14 mouse cellular contexts compared by ENCODE assay signal in the genomic region with DNA sequence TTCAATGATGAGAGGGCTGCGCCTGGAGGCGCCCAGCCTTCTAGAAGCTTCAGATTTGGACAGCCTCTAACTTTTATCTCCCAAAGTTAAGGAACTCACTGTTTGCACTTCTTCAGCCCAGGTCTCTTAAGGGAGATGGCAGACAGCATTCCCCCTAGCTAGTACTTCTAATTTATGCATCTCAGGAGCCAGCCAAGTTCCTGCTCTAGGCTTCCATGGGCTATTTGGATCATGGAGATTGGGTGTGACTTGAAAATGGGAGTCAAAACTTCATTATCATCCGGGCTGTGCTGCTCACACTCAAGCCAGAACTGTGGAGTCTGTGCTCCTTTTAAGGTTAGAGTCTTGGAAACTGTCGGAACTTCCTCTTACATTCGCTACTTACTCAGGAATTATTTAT.
DNase-seq lines count a peak whose midpoint lies in the region.
"Had no signal": no experiment of that assay in that cellular context is flagged by ENCODE, and none has a peak within 500 bp of the region (broad histone marks: within the 10 kb centered on the region; RNA-seq: fewer than 3 reads in every experiment).

No protein-coding gene starts in this region.

- peak; percentile 38 for DNase-seq in gastrocnemius, adult 18-20 months (ENCODE audit: low spot score)
- no peak for DNase-seq in gastrocnemius, postnatal 4 days (ENCODE audit: low spot score in 2 of 2)
- peak; percentile 92 for DNase-seq in heart, adult 11 months
- no peak for DNase-seq in heart, postnatal 25 days (ENCODE audit: low spot score)
- DNase-seq in ovary, adult 18-20 months (ENCODE audit: low spot score) = peak; percentile 48
- DNase-seq in ovary, postnatal 36 days (ENCODE audit: low spot score) = no peak
- DNase-seq in skeletal muscle tissue, adult 2 months (ENCODE audit: low read depth, low spot score) = peak; percentile 79
- DNase-seq: adrenal gland, postnatal 10 days; adrenal gland, postnatal 36 days; B cell, adult 2 months; cerebellum, adult 18-20 months; cerebellum, adult 9-10 months; cerebellum, postnatal 14 days; kidney, adult 18-20 months had no signal

- intact Hi-C loops in heart, postnatal 25 days (cut with DNase I) = no loop called here

Comparison
In these comparisons a context has a peak if more than half of its experiments do, and no peak if none do; other contexts are left out.
1. DNase-seq: peak in gastrocnemius, adult 18-20 months (single experiment), heart, adult 11 months (single experiment), ovary, adult 18-20 months (single experiment) and skeletal muscle tissue, adult 2 months (single experiment); none in gastrocnemius, postnatal 4 days (0 of 2), heart, postnatal 25 days (single experiment) and ovary, postnatal 36 days (single experiment).